Mouse (Mus musculus) left cerebral cortex, adult 2 months (tissue): Measurements from ENCODE around the gene Helz. TPM values are rescaled to one million over a fixed set of nuclear protein-coding genes. Genes with fewer than 3 reads are reported as not detected.
"Not testable (repeated sequence)": the region's sequence is repeated elsewhere in the genome, so short reads cannot be mapped to it uniquely, and the experiment has no call there.

Source experiments
- DNase-seq, 2 experiments: peaks; one replicate each; pipeline ENCODE4 v3.0.0; 2021 to 2022; ENCODE audit warnings: low spot score in 2 of 2, mixed read lengths in 1 of 2; ENCODE audit errors: extremely low spot score in 1 of 2
- H3K27ac ChIP-seq: fragments of 200-600 bp; 2 replicates; pipeline ENCODE4 v1.8.1; 2022
- H3K4me3 ChIP-seq: fragments of 200-600 bp; 2 replicates; pipeline ENCODE4 v1.8.1; 2022
- CTCF ChIP-seq: fragments of 200-600 bp; IDR thresholded peaks from 2 replicates; pipeline ENCODE4 v1.8.1; 2022; ENCODE audit warnings: antibody characterized with exemption, mild to moderate bottlenecking, moderate library complexity
- intact Hi-C: fragments of 180-260 bp; cut with DNase I; formaldehyde crosslinking; loops from one replicate; pipeline ENCODE4 v1.15.1; 2025
- total RNA-seq, 2 experiments: library from RNA; stranded (reverse); gene quantifications; 2 replicates each; pipeline ENCODE4 v1.2.3; 2021

Gene Helz
- total RNA-seq, 2 experiments from 2014 or later = 52.2 to 53.3 TPM

GRCm38 (mm10) chr11:107584660-107585451, 37.1 kb downstream of the Helz start:
- intact Hi-C loops = no loop called here
- H3K4me3 ChIP-seq = no peak overlapping the region
- DNase-seq = no peak
- no peak for TF ChIP-seq CTCF
- H3K27ac ChIP-seq = no peak overlapping the region

DNA sequence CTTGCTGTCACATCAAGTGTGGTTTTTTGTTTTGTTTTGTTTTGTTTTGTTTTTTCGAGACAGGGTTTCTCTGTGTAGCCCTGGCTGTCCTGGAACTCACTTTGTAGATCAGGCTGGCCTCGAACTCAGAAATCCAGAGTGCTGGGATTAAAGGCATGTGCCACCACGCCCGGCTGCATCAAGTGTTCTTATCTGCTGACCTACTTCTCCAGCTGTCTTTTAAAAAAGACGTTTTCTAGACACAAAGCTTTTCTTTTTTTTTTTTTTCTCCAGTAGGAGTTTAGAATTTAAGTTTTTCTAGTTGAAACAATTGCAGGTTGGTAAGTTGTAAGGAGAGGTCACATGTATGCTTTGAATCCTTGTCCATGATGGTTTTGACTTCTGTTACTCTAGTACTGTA, 38.4 kb downstream of the Helz start:
- DNase-seq, H3K4me3 ChIP-seq, intact Hi-C loops, H3K27ac ChIP-seq: not testable (repeated sequence)

GRCm38 (mm10) chr11:107587141-107587540, 39.4 kb downstream of the Helz start:
- intact Hi-C loops = no loop called here
- Histone ChIP-seq H3K27ac (no peak overlapping the region), H3K4me3 (no peak overlapping the region)
- no peak for TF ChIP-seq CTCF
- DNase-seq = no peak

GRCm38 (mm10) chr11:107592575-107592974, 44.8 kb downstream of the Helz start:
- intact Hi-C loops = no loop called here
- no peak overlapping the region for H3K27ac ChIP-seq
- DNase-seq = no peak
- no peak for TF ChIP-seq CTCF
- no peak overlapping the region for H3K4me3 ChIP-seq

GRCm38 (mm10) chr11:107597381-107597780, 49.7 kb downstream of the Helz start:
- intact Hi-C loops = no loop called here
- no peak for TF ChIP-seq CTCF
- no peak overlapping the region for H3K27ac ChIP-seq
- H3K4me3 ChIP-seq = no peak overlapping the region
- DNase-seq = no peak

DNA sequence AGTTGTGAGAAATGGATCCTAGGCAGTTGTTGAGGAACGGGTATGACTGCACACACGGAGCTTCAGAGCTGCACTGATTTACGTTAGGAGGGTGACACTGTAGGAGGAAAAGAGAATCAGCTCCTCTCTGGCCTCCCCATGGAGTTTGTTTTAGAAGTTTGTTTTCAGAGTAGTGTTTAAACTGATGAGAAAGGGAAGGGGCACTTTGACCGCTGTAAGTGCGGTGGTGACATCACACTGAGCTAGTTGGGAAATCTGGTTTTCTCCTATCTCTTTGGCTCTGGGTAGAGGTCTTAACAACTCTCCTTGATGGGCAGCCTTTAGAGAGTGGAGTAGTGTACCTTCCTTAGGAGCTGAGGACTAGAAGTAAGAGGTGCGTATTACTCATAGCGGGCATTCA, 58.0 kb downstream of the Helz start:
- H3K27ac ChIP-seq = no peak overlapping the region
- H3K4me3 ChIP-seq = no peak overlapping the region
- intact Hi-C loops = no loop called here
- no peak for TF ChIP-seq CTCF
- DNase-seq = no peak

- intact Hi-C loops = loop anchor here (10.0 kb wide), 1 partner anchor 99 kb away; no protein-coding TSS in a partner anchor
- no peak for DNase-seq
- no peak overlapping the region for H3K4me3 ChIP-seq
- no peak overlapping the region for H3K27ac ChIP-seq
- no peak for TF ChIP-seq CTCF
These were observed 66.2 kb downstream of the Helz start for GRCm38 (mm10) chr11:107613906-107614305.

DNA sequence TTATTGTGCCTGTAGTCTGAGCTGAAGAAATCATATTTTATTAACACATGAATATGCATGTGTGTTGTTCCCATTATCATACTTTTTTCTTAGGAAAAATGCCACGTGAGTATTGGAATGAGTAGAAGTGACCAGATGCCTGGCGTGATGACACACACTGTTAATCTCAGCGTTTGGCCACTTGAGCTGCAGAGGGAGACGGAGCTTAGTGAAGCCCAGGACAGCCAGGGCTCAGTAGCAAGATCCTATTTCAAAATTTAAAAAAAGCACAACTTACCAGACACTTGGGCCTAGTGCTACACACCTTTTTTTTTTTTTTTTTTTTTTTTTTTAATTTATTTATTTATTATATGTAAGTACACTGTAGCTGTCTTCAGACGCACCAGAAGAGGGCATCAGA, 68.0 kb downstream of the Helz start:
- H3K4me3 ChIP-seq = no peak overlapping the region
- no peak for DNase-seq
- no peak overlapping the region for H3K27ac ChIP-seq
- intact Hi-C loops = loop anchor here (10.0 kb wide), 1 partner anchor 101 kb away; no protein-coding TSS in a partner anchor
- TF ChIP-seq CTCF = no peak

DNA sequence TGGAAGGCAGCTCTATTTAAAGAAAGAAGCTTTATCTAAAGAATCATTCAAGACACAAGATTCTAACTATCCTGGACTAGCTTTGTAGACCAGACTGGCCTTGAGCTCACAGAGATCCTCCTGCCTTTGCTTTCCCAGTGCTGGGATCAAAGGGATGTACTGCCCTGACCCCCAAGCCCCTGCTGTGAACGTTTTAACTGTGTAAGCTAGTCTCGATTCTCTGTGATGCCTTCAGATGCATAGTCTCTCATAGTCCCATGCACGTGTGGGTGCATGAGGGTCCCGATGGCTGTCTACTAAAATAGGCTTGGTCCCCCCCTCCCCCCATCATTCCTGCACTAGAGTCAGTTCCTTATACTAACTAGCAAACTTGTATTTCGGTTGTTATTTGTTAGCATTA, 70.2 kb downstream of the Helz start:
- DNase-seq = no peak
- intact Hi-C loops = loop anchor here (10.0 kb wide), 1 partner anchor 103 kb away; no protein-coding TSS in a partner anchor
- Histone ChIP-seq H3K27ac (no peak overlapping the region), H3K4me3 (no peak overlapping the region)
- TF ChIP-seq CTCF = no peak

DNA sequence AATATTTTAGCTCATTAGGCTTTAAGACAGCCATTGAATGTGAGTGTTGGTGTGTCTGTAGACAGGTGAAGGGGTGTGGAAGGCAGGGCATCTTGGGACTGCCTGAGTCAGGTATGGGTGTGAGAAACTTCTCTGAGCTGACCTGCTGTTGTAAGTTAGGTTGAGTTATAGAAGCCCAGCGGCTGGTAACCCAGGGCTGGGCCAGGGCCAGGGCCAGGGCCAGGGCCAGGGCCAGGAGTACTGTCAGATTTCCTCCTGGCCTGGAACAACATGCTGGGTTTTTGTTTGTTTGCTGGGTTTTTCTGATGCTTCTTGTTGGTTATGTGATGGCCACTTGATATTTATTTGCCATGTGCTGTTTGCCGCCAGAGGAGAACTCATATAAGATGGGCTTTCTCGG, 76.9 kb downstream of the Helz start:
- no peak for DNase-seq
- Histone ChIP-seq H3K4me3 (no peak overlapping the region), H3K27ac (no peak overlapping the region)
- TF ChIP-seq CTCF = no peak
- intact Hi-C loops = loop anchor here (5.0 kb wide), 1 partner anchor 358 kb away; no protein-coding TSS in a partner anchor

DNA sequence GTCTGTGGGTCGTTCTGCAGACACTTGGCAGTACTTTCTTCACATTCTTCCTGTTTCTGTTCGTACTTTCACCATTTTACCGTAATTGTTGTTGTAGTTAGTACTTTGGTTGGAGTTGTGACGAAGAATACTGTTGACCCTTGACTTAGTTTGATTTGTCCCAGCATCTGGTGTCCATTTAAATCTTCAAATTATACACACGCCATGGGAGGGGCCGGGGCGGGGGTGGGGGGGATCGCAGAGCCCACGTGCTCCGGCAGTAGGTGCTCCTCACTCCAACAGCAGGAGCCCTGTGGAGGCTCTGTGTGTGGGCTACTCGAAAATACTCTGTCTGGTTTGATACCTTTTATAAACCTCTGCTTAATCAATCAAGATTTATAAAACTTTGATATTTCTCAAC, 78.0 kb downstream of the Helz start:
- DNase-seq = no peak
- TF ChIP-seq CTCF = no peak
- intact Hi-C loops = loop anchor here (5.0 kb wide), 1 partner anchor 357 kb away; no protein-coding TSS in a partner anchor

DNA sequence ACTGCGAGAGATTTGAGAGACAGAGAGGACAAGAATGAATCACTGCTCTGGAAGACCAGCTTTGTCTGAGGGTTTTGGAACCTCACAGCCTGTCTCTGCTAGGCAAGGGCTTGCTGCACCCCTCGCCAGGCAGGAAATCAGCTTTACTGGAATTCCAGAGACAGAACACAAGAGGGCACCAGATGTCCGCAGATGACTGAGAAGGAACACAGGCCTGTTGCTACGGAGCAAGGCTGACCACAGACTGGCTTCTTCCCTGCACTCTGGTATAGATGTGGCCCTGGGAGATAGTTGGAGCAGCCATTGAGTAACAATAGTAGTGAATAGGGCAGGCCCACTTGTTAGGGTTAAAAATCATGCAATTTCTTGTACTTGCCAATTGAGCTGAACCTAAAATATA, 81.8 kb downstream of the Helz start:
- Histone ChIP-seq H3K27ac (no peak overlapping the region), H3K4me3 (no peak overlapping the region)
- intact Hi-C loops = loop anchor here (1.0 to 5.0 kb wide), 2 partner anchors 224 to 353 kb away; no protein-coding TSS in a partner anchor
- peak; percentile 62 to 67 for DNase-seq
- peak; percentile 78 for TF ChIP-seq CTCF

More for the DNA sequence above, 78.0 kb downstream of the Helz start:
- H3K4me3 ChIP-seq = no peak overlapping the region
- no peak overlapping the region for H3K27ac ChIP-seq

- TF ChIP-seq CTCF = no peak
- no peak for DNase-seq
- no peak overlapping the region for H3K27ac ChIP-seq
- H3K4me3 ChIP-seq = no peak overlapping the region
- intact Hi-C loops = loop anchor here (1.0 to 5.0 kb wide), 2 partner anchors 223 to 352 kb away; no protein-coding TSS in a partner anchor
These were observed 82.2 kb downstream of the Helz start for GRCm38 (mm10) chr11:107629951-107630350.
